Mouse (Mus musculus) lung, postnatal 36 days (tissue): ENCODE results near the gene Pes1.
"Not testable (repeated sequence)": the region's sequence is repeated elsewhere in the genome, so short reads cannot be mapped to it uniquely, and the experiment has no call there.

Source experiments
- DNase-seq: peaks from one replicate; pipeline ENCODE4 v3.0.0; 2022; ENCODE audit warnings: mixed read lengths

Pes1 gene

GRCm38 (mm10) chr11:3963610-3964415 lies at the start of gene Pes1:
Gene Pes1 (plus strand): TSS chr11:3963975.
- DNase-seq: peak; percentile 88

- DNase-seq: peak; percentile 88
These were observed 49.5 kb upstream of the Pes1 start, which contains the start of gene Slc35e4 for GRCm38 (mm10) chr11:3914109-3914840. Gene Slc35e4 (minus strand): TSS chr11:3914664.

- DNase-seq: peak; percentile 52
These were observed 45.0 kb upstream of the Pes1 start for GRCm38 (mm10) chr11:3918738-3919137.

- no peak for DNase-seq
These were observed 43.3 kb upstream of the Pes1 start for GRCm38 (mm10) chr11:3920476-3920875.

- peak; percentile 65 for DNase-seq
These were observed 42.4 kb upstream of the Pes1 start for GRCm38 (mm10) chr11:3921281-3921850.

- no peak for DNase-seq
These were observed 41.7 kb upstream of the Pes1 start for GRCm38 (mm10) chr11:3922115-3922514.

- no peak for DNase-seq
These were observed 41.0 kb upstream of the Pes1 start for GRCm38 (mm10) chr11:3922731-3923130.

GRCm38 (mm10) chr11:3925916-3926315 lies 37.9 kb upstream of the Pes1 start:
- no peak for DNase-seq

GRCm38 (mm10) chr11:3930019-3930418 lies 33.8 kb upstream of the Pes1 start:
- DNase-seq: peak; percentile 71

GRCm38 (mm10) chr11:3930931-3931330 lies 32.8 kb upstream of the Pes1 start:
- no peak for DNase-seq

- peak; percentile 97 for DNase-seq
These were observed 32.1 kb upstream of the Pes1 start, which contains the start of gene Tcn2 for GRCm38 (mm10) chr11:3931511-3932211. Gene Tcn2 (minus strand): TSS chr11:3932159.

- DNase-seq: no peak
These were observed 30.0 kb upstream of the Pes1 start for GRCm38 (mm10) chr11:3933756-3934285.

- no peak for DNase-seq
These were observed 28.6 kb upstream of the Pes1 start for GRCm38 (mm10) chr11:3935135-3935534.

- no peak for DNase-seq
These were observed 27.5 kb upstream of the Pes1 start for GRCm38 (mm10) chr11:3936318-3936717.

GRCm38 (mm10) chr11:3937321-3937874 lies 26.4 kb upstream of the Pes1 start:
- no peak for DNase-seq

- no peak for DNase-seq
These were observed 22.4 kb upstream of the Pes1 start for GRCm38 (mm10) chr11:3941371-3941770.

GRCm38 (mm10) chr11:3946386-3946785 lies 17.4 kb upstream of the Pes1 start:
- no peak for DNase-seq

- DNase-seq: not testable (repeated sequence)
These were observed 8.9 kb upstream of the Pes1 start for GRCm38 (mm10) chr11:3954876-3955275.

- not testable (repeated sequence) for DNase-seq
These were observed 8.4 kb upstream of the Pes1 start for GRCm38 (mm10) chr11:3955371-3955770.

- no peak for DNase-seq
These were observed 2.9 kb upstream of the Pes1 start for GRCm38 (mm10) chr11:3960901-3961300.

- no peak for DNase-seq
These were observed 2.0 kb upstream of the Pes1 start for GRCm38 (mm10) chr11:3961761-3962160.

- no peak for DNase-seq
These were observed 620 bp upstream of the Pes1 start for GRCm38 (mm10) chr11:3963155-3963554.
